Mouse (Mus musculus) left cerebral cortex, postnatal 36 days (tissue): Measurements from ENCODE around the gene Pik3ap1. TPM values are rescaled to one million over a fixed set of nuclear protein-coding genes. Genes with fewer than 3 reads are reported as not detected.
"Not testable (repeated sequence)": the region's sequence is repeated elsewhere in the genome, so short reads cannot be mapped to it uniquely, and the experiment has no call there.

Source experiments
- DNase-seq, 2 experiments: peaks; one replicate each; pipeline ENCODE4 v3.0.0; 2021 to 2022; ENCODE audit warnings: low spot score in 2 of 2, mixed read lengths in 1 of 2
- intact Hi-C: fragments of 180-260 bp; cut with DNase I; formaldehyde crosslinking; loops from one replicate; pipeline ENCODE4 v1.15.1; 2025
- total RNA-seq, 2 experiments: library from RNA; stranded (reverse); gene quantifications; 2 replicates each; pipeline ENCODE4 v1.2.3; 2021

Pik3ap1 gene
- total RNA-seq, 2 experiments from 2014 or later = 1.8 to 2.8 TPM

DNA sequence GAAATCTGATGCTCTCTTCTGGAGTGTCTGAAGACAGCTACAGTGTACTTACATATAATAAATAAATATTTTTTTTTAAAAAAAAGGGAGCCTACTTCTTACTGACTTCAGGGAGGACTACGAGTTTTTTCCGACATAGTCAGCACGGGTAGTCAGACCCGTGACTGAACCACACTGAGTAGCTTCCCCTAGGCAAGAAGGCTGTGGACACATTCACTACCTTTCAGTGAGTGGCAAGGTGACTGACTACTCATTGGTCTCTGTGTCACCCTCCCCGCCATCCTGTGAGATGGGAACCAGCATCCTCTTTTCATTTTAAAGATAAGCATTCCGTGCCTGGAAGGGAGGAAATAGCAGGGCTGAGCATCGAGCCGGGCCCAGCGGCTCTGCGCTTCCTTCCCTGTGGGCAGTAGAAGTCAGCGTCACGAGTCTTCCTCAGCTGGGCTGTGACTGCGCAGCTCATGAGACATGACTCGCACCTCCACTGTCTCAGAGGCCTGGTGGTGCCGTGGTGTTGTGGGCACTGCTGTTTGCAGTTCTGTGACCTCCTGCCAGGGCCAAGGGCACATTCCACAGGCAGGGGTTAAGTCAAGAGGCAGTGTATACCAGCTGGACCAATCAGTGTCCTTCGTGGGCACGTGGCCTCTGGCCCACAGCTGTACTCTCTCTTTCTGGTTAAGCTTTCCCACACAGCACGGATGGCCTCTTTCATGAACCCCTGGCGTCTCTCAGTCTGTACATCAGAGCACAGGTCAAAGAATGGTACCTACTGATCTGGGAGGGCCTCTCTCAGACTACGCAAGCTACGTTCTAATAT lies 45.7 kb downstream of the Pik3ap1 start:
- no peak for DNase-seq
- intact Hi-C loops = no loop called here

DNA sequence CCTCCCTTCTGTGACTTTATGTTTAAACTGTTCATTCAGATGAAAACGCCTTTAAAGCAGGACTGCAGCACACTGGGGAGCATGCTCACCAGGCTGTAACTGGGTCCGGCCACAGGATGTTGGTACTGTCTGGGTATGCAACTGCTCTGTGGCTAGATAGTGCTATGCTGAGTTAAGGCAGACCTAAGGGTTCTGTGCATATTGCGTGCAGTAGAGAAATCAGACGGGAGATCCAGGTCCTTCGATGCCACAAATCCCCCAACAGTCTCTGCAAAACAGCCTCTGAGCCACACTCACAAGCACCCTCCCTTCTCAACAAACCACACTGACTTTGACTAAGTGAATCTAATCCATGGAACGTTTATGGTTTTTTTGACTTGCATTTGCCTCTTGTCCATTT lies 46.5 kb downstream of the Pik3ap1 start:
- DNase-seq = no peak
- intact Hi-C loops = no loop called here

DNA sequence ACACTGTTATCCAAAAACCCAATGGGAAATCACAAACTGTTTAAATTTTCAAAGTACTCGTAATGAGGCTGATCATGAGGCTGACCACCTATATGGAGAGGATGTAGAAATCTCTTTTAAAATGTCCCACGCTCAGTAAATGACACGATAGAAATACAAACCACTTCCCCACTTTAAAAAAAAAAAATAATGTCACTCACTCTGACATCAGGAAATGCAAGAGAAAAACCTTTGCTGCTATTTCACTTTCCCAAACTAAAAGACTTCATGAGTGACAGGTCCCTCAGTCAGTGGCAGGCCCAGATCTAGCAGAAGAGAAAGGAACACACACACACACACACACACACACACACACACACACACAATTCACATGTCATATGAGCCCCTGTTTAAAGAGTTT lies 49.2 kb downstream of the Pik3ap1 start:
- DNase-seq = no peak
- intact Hi-C loops = no loop called here

DNA sequence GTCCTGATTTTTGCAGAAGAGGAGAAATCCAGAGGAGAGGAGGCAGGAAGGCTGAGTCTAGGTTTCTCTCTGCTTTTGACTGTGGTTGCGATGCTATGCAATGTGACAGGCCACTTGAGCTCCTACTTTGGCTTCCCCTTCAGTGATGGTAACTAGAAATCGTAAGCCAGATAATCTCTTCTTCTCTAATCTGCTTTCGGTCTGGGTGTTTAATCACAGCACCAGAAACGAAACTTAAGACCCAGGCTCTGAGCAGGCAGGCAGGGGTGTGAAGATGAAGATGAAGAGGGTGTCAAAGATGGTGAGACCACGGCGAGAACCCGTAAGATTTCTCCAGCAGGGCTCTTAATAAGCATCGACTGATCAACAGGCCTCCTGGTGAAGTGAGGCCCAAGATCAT lies 51.9 kb downstream of the Pik3ap1 start:
- intact Hi-C loops = no loop called here
- DNase-seq = no peak

DNA sequence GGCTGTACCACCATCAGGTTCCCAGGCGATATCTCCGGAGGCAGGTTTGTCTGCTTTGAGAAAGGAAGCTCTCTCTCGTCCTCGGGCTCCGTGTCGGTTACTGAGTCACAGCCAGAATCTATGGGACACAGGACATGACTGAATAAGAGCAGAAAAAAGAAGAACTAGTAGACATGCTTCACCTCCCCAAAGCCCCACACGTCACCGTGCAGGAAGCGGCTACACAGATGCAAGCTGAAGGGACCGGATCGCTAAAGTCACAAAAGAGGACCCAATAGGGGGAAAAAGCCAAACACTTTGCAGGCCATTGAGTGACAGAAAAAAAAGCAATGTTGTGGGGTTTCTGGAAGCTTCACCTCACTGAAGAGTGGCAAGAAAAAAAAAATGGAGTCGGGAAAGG lies 52.7 kb downstream of the Pik3ap1 start:
- intact Hi-C loops = no loop called here
- DNase-seq = no peak

DNA sequence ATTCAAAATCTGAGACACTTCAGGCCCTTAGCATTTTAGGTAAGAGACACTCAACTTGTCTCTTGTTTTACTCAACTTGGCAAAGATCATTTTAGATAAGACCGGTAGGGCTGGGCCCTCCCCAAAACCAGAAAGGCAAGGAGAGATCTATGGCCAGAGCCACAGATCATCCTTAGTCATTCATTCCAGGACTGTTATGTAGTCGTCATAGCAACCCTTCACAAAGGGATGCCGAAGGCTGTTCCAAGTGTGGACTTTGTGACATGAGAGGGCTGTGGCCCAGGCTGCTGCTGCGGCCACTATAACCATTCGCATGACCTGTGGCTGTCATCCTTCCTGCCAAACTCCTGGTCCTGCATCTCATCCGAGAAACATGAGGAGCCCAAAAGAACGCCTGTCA lies 54.5 kb downstream of the Pik3ap1 start:
- DNase-seq = no peak
- intact Hi-C loops = no loop called here

DNA sequence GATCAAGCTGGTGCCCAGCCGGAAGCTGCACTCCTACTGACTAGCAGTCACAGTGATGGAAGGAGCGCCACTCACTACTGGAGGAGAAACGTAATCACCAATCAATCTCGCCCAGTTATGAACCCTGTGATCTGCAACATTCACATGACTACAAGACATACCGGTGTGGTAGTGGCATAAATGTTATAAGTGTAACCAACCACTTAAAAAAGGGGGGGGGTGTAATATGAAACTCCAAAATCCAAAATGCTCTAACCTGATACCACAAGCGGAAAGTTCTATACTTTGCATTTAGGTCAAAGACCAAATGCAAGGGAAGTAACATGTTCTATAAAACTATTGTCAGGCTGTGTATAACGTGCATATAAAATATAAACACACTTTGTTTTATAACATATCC lies 54.9 kb downstream of the Pik3ap1 start:
- no peak for DNase-seq
- intact Hi-C loops = no loop called here

DNA sequence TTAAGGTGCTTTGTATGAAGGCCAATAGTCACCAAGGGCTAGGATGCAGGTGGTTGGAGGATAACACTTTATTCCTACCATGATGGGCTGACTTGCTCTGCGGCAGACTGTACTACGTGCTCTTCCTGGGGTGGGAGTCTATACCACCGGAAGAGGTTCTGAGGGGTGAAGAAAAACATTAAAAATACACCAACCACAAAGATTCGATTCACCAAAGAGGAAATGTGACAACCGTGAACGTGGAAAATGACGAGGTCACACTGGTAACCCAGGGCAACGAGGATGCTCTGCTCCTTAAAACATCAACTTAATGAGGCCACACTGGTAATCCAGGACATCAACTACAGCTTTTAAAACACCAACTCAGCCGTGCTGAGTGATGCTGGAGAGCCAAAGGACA lies 56.2 kb downstream of the Pik3ap1 start:
- DNase-seq = no peak
- intact Hi-C loops = no loop called here

DNA sequence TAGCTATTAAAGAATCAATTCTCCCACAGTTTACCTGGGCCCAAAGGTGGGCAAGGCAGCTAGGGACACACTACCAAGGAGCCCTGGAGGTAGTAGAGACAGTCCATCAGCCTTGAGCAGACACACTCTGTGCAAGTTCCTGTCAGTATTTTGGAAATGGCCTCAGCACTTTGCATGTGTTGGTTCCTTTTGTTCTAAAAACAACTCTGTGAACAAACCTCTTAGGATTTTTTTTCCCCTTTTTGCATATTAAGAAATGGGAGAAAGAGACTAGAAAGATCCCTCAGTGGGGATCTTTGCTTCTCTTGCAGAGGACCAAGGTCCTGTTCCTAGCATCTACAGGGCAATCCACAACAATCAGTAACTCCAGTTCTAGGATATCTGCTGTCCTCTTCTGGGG lies 61.1 kb downstream of the Pik3ap1 start:
- intact Hi-C loops = no loop called here
- no peak for DNase-seq

DNA sequence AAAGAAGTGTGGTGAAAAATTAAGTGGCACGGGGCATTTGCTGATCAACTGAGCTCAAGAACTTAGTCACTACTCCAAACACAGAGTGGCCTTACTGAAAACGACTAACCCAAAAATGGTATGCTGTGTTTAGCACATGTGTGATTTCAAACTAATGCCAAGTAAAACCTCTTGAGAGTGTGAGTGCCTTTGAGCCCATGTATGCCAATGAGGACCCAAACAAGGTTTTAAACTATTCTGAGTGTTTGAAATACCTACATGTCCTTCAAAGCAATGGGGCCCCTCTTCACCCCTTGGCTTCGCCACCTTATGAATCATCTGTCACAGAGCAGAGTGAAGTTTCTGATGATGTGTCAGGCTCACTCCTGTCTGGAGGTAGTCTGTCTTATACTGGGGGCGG lies 61.8 kb downstream of the Pik3ap1 start:
- intact Hi-C loops = no loop called here
- no peak for DNase-seq

DNA sequence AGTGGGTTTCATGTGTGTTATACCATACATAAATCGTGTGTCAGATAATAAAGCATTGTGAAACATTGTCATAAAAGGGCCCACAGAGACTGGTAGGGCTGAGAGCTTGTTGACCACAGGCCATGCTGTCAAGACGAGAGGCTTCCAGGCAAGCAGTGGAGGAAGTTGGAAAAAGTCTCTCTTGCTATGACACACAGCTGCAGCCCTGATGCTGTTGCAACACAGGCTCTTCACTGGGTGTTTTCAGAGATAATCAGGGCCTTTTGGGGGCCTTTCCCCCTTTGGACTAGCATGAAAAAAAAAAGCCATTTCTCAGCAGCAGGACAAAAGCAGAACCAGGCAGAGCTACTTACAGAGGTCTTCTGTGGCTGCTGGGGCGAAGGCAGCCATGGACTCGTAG lies 63.8 kb downstream of the Pik3ap1 start:
- DNase-seq = no peak
- intact Hi-C loops = no loop called here

DNA sequence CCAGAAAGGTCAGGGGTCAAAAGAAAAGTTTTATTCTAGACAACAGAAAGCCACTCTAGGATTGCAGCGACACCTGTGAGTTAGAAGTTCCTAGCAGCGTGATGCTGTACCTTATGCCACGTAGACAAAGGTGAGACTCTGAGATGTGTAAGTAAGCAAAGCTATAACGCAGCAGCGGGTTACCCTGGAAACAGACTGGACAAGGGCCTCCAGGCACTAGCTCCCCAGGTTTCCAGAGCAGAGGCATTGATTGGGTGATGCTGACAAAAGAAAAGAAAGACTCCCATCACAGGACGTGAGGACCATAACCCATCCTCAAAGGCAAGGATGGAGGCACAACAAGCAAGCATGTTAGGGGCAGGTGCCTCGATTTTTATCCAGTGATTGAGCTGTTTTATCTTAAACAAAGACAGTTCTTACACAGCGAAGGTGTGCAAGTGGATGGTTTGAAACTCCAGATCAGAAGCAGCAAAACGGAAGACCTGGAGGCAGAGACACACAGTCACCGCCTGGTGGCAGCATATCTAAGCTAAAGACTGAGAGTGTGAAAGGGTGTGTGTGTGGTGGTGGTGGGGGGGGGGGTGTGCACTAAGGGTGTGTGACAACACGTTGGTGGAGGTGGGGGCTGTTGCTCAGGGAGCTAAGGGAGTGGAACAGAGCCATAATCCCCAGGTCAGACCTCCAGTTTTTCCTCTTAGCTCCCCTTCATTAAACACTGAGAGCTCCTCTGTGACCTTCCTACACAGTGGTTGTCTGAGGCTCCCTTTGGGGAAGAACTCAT lies 67.4 kb downstream of the Pik3ap1 start:
- intact Hi-C loops = loop anchor here (5.0 to 10.0 kb wide), 3 partner anchors 165 to 447 kb away; partner anchors contain the start of gene Lcor
- peak; percentile 20 to 36 for DNase-seq

DNA sequence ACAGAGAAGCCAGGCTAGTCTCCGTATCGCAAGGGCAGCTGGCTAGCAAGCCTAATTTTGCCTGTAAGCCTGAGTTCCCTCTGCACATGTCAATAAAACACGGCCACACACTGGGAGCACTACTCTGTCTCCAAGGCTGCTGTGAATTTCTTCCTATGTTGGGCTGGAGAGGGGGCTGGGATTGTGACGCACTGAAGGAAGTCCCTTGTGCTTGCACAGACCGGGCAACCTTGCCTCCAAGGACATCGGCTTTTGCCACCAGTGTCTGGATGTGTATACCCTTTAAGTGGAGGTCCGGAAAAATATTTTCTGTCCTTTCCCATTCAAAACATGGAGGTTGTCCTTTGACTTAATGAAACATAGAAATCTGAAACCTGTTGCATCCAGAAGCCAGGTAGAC lies 70.2 kb downstream of the Pik3ap1 start:
- DNase-seq = no peak
- intact Hi-C loops = loop anchor here (5.0 to 10.0 kb wide), 3 partner anchors 168 to 450 kb away; partner anchors contain the start of gene Lcor

DNA sequence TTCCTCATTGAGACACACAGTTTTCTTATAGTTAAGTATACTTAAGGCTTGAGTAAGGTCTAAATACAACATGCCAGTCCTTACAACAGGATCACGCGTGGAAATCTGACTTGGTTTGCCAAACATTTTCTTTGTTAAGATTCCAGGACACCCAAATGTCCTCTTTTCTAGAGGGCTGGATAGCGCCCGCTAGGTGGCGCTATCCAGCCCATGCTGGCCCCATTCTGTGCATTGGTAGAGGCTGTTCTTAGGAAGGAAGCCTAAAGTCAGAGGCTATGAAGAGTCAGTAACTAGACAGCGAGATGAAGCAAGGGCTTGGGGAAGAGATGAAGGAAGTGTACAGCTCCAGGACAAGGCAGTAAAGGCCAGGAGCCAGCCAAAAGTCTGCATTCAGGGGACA lies 71.2 kb downstream of the Pik3ap1 start:
- intact Hi-C loops = loop anchor here (10.0 kb wide), 2 partner anchors 301 to 451 kb away; no protein-coding TSS in a partner anchor
- no peak for DNase-seq

DNA sequence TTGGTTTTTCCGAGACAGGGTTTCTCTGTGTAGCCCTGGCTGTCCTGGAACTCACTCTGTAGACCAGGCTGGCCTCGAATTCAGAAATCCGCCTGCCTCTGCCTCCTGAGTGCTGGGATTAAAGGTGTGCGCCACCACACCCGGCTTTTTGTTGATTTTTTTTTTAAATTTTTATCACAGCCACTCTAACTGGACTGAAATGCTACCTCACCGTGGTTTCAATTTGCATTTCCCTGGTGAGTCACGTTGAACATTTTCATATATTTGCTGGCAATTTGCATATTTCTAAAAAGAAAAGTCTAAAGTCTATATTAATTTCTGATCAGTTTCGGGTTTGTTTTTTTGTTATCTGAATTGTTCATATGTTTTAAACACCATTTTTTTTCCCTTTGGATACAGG lies 72.3 kb downstream of the Pik3ap1 start:
- intact Hi-C loops = loop anchor here (10.0 kb wide), 2 partner anchors 302 to 452 kb away; no protein-coding TSS in a partner anchor
- DNase-seq = not testable (repeated sequence)

DNA sequence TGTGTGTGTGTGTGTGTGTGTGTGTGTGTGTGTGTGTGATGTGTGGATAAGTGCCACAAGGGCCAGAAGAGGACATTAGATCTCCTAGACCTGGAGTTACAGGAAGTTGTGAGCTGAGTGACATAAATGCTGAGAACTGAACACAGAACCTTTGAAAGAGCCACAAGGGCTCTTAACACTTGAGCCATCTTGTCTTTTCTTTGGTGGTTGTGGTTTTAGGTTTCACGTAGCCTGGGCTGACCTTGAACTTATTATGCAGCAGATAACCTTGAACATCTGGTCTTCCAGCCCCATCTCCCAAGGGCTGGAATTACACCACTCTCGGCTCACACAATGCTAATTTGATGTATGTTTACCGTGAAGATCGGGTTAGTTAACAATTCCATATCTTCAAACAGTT lies 72.9 kb downstream of the Pik3ap1 start:
- no peak for DNase-seq
- intact Hi-C loops = loop anchor here (10.0 kb wide), 2 partner anchors 303 to 453 kb away; no protein-coding TSS in a partner anchor

DNA sequence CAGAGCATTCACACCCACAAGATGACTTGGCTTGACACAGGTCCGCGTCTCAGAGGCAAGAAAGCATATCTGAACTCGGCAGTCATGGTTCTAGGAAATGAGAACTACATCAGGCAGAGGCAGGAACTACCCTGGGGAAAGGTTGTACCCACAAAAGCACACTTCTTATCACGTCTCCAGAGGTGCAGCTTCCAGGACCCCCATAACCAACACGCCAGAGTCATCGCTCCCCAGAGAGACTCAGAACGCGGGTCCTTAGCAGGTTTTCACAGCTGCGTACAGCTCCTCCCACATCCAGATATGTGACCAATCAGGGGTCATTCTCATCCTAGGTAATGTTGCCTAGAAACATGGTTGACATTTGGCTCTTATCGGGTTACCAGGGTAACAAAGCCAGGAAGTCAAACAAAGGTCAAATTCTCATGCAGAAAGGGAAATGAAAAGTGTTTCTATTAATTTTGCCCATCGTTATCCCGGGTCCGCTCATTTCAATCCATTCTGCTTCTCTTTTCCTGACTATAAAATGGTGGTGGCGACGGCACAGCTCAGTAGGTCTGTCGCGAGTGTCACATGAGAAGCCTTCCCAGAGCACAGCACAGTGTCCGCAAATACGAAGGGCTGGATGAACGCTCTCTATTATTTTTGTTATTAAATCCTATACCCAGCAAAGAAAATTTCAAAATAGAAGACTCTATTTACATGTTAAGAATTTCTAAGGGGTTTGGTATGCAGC lies 73.8 kb downstream of the Pik3ap1 start:
- intact Hi-C loops = loop anchor here (10.0 kb wide), 2 partner anchors 304 to 454 kb away; no protein-coding TSS in a partner anchor
- DNase-seq = no peak

DNA sequence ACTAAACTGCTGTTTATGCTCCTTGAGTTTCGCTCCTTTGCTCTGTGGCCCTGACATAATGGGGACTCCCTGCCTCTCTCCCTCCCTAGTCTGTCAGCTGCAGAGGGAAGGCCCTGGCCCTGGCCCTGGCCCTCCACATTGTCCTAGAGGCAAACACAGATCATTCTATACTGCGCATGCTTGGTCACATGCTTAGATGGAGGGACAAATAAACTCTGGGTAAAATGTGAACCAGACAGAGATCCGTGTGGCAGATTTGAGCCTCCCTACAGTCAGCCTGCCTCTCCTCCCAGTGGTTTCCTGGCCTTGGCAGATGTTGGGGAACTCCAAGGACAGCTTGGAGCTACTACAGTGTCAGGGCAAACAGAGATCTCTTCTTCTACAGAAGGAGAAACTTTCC lies 81.0 kb downstream of the Pik3ap1 start:
- no peak for DNase-seq
- intact Hi-C loops = no loop called here

DNA sequence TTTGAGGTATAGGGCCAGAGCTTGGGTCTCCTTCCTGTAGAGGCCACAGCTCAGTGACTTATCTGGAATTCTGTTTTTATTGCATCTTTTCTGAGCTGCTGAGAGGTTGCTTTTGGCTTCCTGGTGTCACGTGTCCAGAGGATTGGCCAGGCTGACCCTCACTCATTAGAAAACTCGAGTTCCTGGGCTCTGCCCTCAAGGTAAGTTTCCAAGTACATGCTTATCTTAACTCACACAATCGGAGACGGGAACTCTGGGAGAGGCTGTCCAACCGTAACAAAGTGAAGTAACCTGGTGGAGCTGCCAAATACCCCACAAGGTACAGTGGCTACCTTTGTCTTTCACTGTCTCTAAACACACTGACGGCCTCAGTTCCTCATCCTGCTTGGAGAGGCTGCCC lies 81.5 kb downstream of the Pik3ap1 start:
- intact Hi-C loops = no loop called here
- DNase-seq = no peak

DNA sequence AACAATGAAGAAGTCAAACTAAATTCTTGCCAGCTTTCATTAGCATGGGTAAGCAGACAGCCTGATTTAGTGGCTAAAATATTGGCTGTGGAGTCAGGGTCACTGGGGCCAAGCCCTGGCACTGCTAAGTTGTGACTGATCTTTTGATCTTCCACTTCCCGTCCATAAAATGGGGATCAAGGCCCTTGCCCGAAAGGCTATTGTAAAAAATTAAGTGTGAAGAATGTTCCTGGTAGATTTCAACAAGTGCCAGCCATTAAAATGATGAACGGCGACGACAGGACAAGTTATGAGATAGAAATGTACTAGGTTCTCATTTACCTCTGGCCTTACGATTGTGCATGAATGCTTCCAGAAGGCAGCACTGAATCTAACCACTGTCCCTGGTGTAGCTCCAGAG lies 83.0 kb downstream of the Pik3ap1 start:
- intact Hi-C loops = no loop called here
- DNase-seq = no peak
